Mouse (Mus musculus) thymus, adult 2 months (tissue): ENCODE measurements around the gene Spock1.

ENCODE experiments used
- CTCF ChIP-seq: fragments of 200-500 bp; IDR thresholded peaks from 2 replicates; pipeline ENCODE4 v1.5.1; 2012; ENCODE audit warnings: mild to moderate bottlenecking, control low read depth, low read length, moderate library complexity, borderline replicate concordance; ENCODE audit not compliant: control insufficient read depth, poor library complexity, insufficient read depth; ENCODE audit errors: extremely low read depth
- POLR2A ChIP-seq: fragments of 200-500 bp; IDR thresholded peaks from 2 replicates; pipeline ENCODE4 v1.6.1; 2012; ENCODE audit warnings: mild to moderate bottlenecking, low read length, control low read depth, moderate library complexity; ENCODE audit not compliant: control insufficient read depth, poor library complexity, insufficient read depth; ENCODE audit errors: extremely low read depth

GRCm38 (mm10) chr13:57459978-57460377 is 448.2 kb downstream of the Spock1 start:
- no peak for TF ChIP-seq CTCF
- no peak for TF ChIP-seq POLR2A
